Mouse (Mus musculus) MEL (cell line): Measurements from ENCODE around the gene Evc. TPM values are rescaled to one million over a fixed set of nuclear protein-coding genes. Genes with fewer than 3 reads are reported as not detected.

Experiments used
- DNase-seq: peaks from one replicate; pipeline ENCODE4 v3.0.0; 2011; ENCODE audit warnings: low read depth, low spot score
- H3K27ac ChIP-seq: 2 replicates; pipeline ENCODE4 v1.5.1; 2012; ENCODE audit warnings: low read depth, mild to moderate bottlenecking, control low read depth, low read length, moderate library complexity; ENCODE audit not compliant: control insufficient read depth
- H3K27me3 ChIP-seq, 2 experiments: fragments of 150-350 bp in 1 of 2; sonication (generic) in 1 of 2; 2 replicates each; pipeline ENCODE4 v1.6.1; 2012; ENCODE audit warnings: low read length in 2 of 2, mild to moderate bottlenecking in 2 of 2, improper control_type of control experiment in 1 of 2, moderate library complexity in 1 of 2; ENCODE audit not compliant: insufficient read depth in 2 of 2, control insufficient read depth in 1 of 2
- H3K36me3 ChIP-seq, 2 experiments: 2 replicates each; pipeline ENCODE4 v1.6.1; 2012 to 2014; ENCODE audit warnings: low read length in 2 of 2, improper control_type of control experiment in 1 of 2, inconsistent platforms in 1 of 2, mild to moderate bottlenecking in 1 of 2; ENCODE audit not compliant: insufficient read depth in 2 of 2, control insufficient read depth in 1 of 2
- H3K4me1 ChIP-seq, 2 experiments: fragments of 150-350 bp in 1 of 2; sonication (generic) in 1 of 2; 2 replicates each; pipeline ENCODE4 v1.6.1; 2012; ENCODE audit warnings: low read length in 2 of 2, improper control_type of control experiment in 1 of 2, mild to moderate bottlenecking in 1 of 2; ENCODE audit not compliant: insufficient read depth in 2 of 2, control insufficient read depth in 1 of 2
- H3K4me3 ChIP-seq, 2 experiments: fragments of 150-350 bp in 1 of 2; sonication (generic) in 1 of 2; 2 replicates each; pipeline ENCODE4 v1.5.1; 2012; ENCODE audit warnings: low read depth in 2 of 2, low read length in 2 of 2, mild to moderate bottlenecking in 2 of 2, moderate library complexity in 2 of 2, control low read depth in 1 of 2, improper control_type of control experiment in 1 of 2; ENCODE audit not compliant: control insufficient read depth in 1 of 2, insufficient read depth in 1 of 2
- H3K79me2 ChIP-seq: 2 replicates; pipeline ENCODE4 v1.6.1; 2012; ENCODE audit warnings: mild to moderate bottlenecking, low read length, moderate library complexity; ENCODE audit not compliant: control insufficient read depth, poor library complexity, insufficient read depth
- H3K9ac ChIP-seq: 2 replicates; pipeline ENCODE4 v1.6.1; 2012; ENCODE audit warnings: low read depth, mild to moderate bottlenecking, control low read depth, low read length, moderate library complexity; ENCODE audit not compliant: control insufficient read depth, poor library complexity, severe bottlenecking
- H3K9me3 ChIP-seq: fragments of 150-350 bp; sonication (generic); replicated peaks from 2 replicates; pipeline ENCODE4 v1.6.1; 2012; ENCODE audit warnings: mild to moderate bottlenecking, low read length, improper control_type of control experiment, moderate library complexity; ENCODE audit not compliant: insufficient read depth
- BHLHE40 ChIP-seq: IDR thresholded peaks from 2 replicates; pipeline ENCODE4 v1.6.1; 2012; ENCODE audit warnings: low read depth, mild to moderate bottlenecking, inconsistent platforms, low read length, improper control_type of control experiment, borderline replicate concordance
- CHD1 ChIP-seq: IDR thresholded peaks from 2 replicates; pipeline ENCODE4 v1.6.1; 2012; ENCODE audit warnings: low read depth, mild to moderate bottlenecking, inconsistent platforms, low read length, improper control_type of control experiment
- CHD2 ChIP-seq: IDR thresholded peaks from 2 replicates; pipeline ENCODE4 v1.6.1; 2011; ENCODE audit warnings: low read length, improper control_type of control experiment
- CTCF ChIP-seq, 3 experiments: IDR thresholded peaks in 2 of 3; conservative IDR thresholded peaks in 1 of 3; 2 replicates each; pipeline ENCODE4 v1.5.1; 2011 to 2012; ENCODE audit warnings: low read length in 3 of 3, low read depth in 2 of 3, mild to moderate bottlenecking in 2 of 3, improper control_type of control experiment in 1 of 3, inconsistent platforms in 1 of 3, mixed read lengths in 1 of 3, moderate library complexity in 1 of 3; ENCODE audit not compliant: control insufficient read depth in 1 of 3, insufficient read depth in 1 of 3, poor library complexity in 1 of 3, severe bottlenecking in 1 of 3
- E2F4 ChIP-seq: IDR thresholded peaks from 2 replicates; pipeline ENCODE4 v1.6.1; 2011; ENCODE audit warnings: low read depth, low read length, improper control_type of control experiment, borderline replicate concordance
- ELF1 ChIP-seq: IDR thresholded peaks from 2 replicates; pipeline ENCODE4 v1.6.1; 2014; ENCODE audit warnings: low read depth, mild to moderate bottlenecking, inconsistent platforms, low read length, improper control_type of control experiment, moderate library complexity
- EP300 ChIP-seq, 2 experiments: IDR thresholded peaks; 2 replicates each; pipeline ENCODE4 v1.6.1; 2011; ENCODE audit warnings: improper control_type of control experiment in 2 of 2, low read length in 2 of 2, low read depth in 1 of 2, mild to moderate bottlenecking in 1 of 2
- GABPA ChIP-seq: IDR thresholded peaks from 2 replicates; pipeline ENCODE4 v1.6.1; 2012; ENCODE audit warnings: low read depth, mild to moderate bottlenecking, inconsistent platforms, low read length, improper control_type of control experiment, moderate library complexity
- JUND ChIP-seq: IDR thresholded peaks from 2 replicates; pipeline ENCODE4 v1.6.1; 2011; ENCODE audit warnings: low read depth, mild to moderate bottlenecking, improper control_type of control experiment, low read length
- KAT2A ChIP-seq: conservative IDR thresholded peaks from 2 replicates; pipeline ENCODE4 v1.6.1; 2012; ENCODE audit warnings: low read depth, low read length, improper control_type of control experiment, inconsistent platforms
- MAFK ChIP-seq: IDR thresholded peaks from 2 replicates; pipeline ENCODE4 v1.6.1; 2011; ENCODE audit warnings: low read depth, mild to moderate bottlenecking, low read length, improper control_type of control experiment, borderline replicate concordance
- MAZ ChIP-seq: IDR thresholded peaks from 2 replicates; pipeline ENCODE4 v1.6.1; 2012; ENCODE audit warnings: low read depth, mild to moderate bottlenecking, inconsistent platforms, low read length, improper control_type of control experiment
- MEF2A ChIP-seq: IDR thresholded peaks from 2 replicates; pipeline ENCODE4 v1.6.1; 2014; ENCODE audit warnings: low read depth, mild to moderate bottlenecking, inconsistent platforms, low read length, improper control_type of control experiment; ENCODE audit not compliant: poor library complexity, insufficient replicate concordance, severe bottlenecking; ENCODE audit errors: extremely low read depth
- MYB ChIP-seq: IDR thresholded peaks from 2 replicates; pipeline ENCODE4 v1.6.1; 2011; ENCODE audit warnings: mild to moderate bottlenecking, low read depth, low read length, improper control_type of control experiment
- NELFE ChIP-seq: IDR thresholded peaks from 2 replicates; pipeline ENCODE4 v1.6.1; 2011; ENCODE audit warnings: low read depth, low read length, improper control_type of control experiment
- NRF1 ChIP-seq: IDR thresholded peaks from 2 replicates; pipeline ENCODE4 v1.6.1; 2014; ENCODE audit warnings: low read depth, mild to moderate bottlenecking, inconsistent platforms, low read length, improper control_type of control experiment, moderate library complexity; ENCODE audit not compliant: poor library complexity, insufficient read depth, severe bottlenecking
- POLR2A ChIP-seq, 2 experiments: IDR thresholded peaks; 2 replicates each; pipeline ENCODE4 v1.6.1; 2011 to 2012; ENCODE audit warnings: low read length in 2 of 2, mild to moderate bottlenecking in 2 of 2, control low read depth in 1 of 2, improper control_type of control experiment in 1 of 2, low read depth in 1 of 2, moderate library complexity in 1 of 2; ENCODE audit not compliant: control insufficient read depth in 1 of 2, insufficient read depth in 1 of 2, poor library complexity in 1 of 2
- POLR2AphosphoS5 ChIP-seq: IDR thresholded peaks from 2 replicates; pipeline ENCODE4 v1.6.1; 2012; ENCODE audit warnings: low read depth, borderline replicate concordance, mild to moderate bottlenecking, inconsistent platforms, low read length, moderate library complexity, mixed read lengths
- SIN3A ChIP-seq: IDR thresholded peaks from 2 replicates; pipeline ENCODE4 v1.6.1; 2012; ENCODE audit warnings: low read length, improper control_type of control experiment, inconsistent platforms
- SMC3 ChIP-seq: IDR thresholded peaks from 2 replicates; pipeline ENCODE4 v1.6.1; 2011; ENCODE audit warnings: low read depth, low read length, improper control_type of control experiment
- TCF12 ChIP-seq: IDR thresholded peaks from 2 replicates; pipeline ENCODE4 v1.6.1; 2014; ENCODE audit warnings: low read depth, mild to moderate bottlenecking, inconsistent platforms, low read length, improper control_type of control experiment, moderate library complexity
- USF1 ChIP-seq: IDR thresholded peaks from 2 replicates; pipeline ENCODE4 v1.6.1; 2014; ENCODE audit warnings: low read depth, mild to moderate bottlenecking, inconsistent platforms, low read length, improper control_type of control experiment, moderate library complexity
- ZC3H11A ChIP-seq: IDR thresholded peaks from 2 replicates; pipeline ENCODE4 v1.6.1; 2012; ENCODE audit warnings: low read depth, mild to moderate bottlenecking, inconsistent platforms, low read length, improper control_type of control experiment
- ZMIZ1 ChIP-seq: IDR thresholded peaks from 2 replicates; pipeline ENCODE4 v1.6.1; 2012; ENCODE audit warnings: low read depth, mild to moderate bottlenecking, inconsistent platforms, low read length, improper control_type of control experiment, moderate library complexity
- polyA plus RNA-seq, 2 experiments: library from polyadenylated mRNA; stranded (reverse) in 1 of 2; unstranded in 1 of 2; fragments of >175 nt in 1 of 2; fragments of >200 nt in 1 of 2; gene quantifications; 2 replicates each; pipeline versions ENCODE4 v1.2.1 to v1.2.4; 2012; ENCODE audit warnings: low replicate concordance in 2 of 2, low read depth in 1 of 2; ENCODE audit not compliant: insufficient read length in 2 of 2, insufficient read depth in 1 of 2, missing spikeins in 1 of 2
- total RNA-seq: library from RNA; depleted of rRNA; stranded (reverse); fragments of 300-350 nt; gene quantifications from 2 replicates; pipeline ENCODE4 v1.2.3, GENCODE M21; 2012

The Evc gene
- total and polyA plus RNA-seq, 3 experiments, result not detected

GRCm38 (mm10) chr5:37326675-37327074 is 10.0 kb downstream of the Evc start:
- Histone ChIP-seq H3K4me1 (no peaks in the 10 kb centered on the region), H3K27ac (no peak overlapping the region), H3K9me3 (no peaks in the 10 kb centered on the region), H3K9ac (no peak overlapping the region), H3K27me3 (no peaks in the 10 kb centered on the region), H3K36me3 (no peaks in the 10 kb centered on the region), H3K4me3 (no peak overlapping the region), H3K79me2 (no peaks in the 10 kb centered on the region)
- DNase-seq, result no peak
- TF ChIP-seq CHD1 (no peak), SMC3 (no peak), NRF1 (no peak), MAZ (no peak), JUND (no peak)

- no peak overlapping the region for H3K27ac ChIP-seq
- DNase-seq, result no peak
- no peak overlapping the region for H3K9ac ChIP-seq
- no peaks in the 10 kb centered on the region for H3K27me3 ChIP-seq
- H3K4me3 ChIP-seq, result no peak overlapping the region
- TF ChIP-seq MAZ (no peak), TCF12 (no peak), ZC3H11A (no peak), MEF2A (no peak), GABPA (no peak), ZMIZ1 (no peak), NELFE (no peak), E2F4 (no peak), POLR2AphosphoS5 (no peak), CHD2 (no peak), USF1 (no peak), MAFK (no peak), EP300 (IDR thresholded peaks at IDR 0.05; ENCODE audit: low read depth in 1 of 2, low read length in 2 of 2) (no peak), KAT2A (no peak), ELF1 (no peak), CTCF (IDR thresholded peaks at IDR 0.05 in 2 of 3, conservative IDR thresholded peaks at IDR 0.05 in 1 of 3; ENCODE audit: control insufficient read depth in 1 of 3, insufficient read depth in 1 of 3, low read depth in 2 of 3, low read length in 3 of 3, poor library complexity in 1 of 3, severe bottlenecking in 1 of 3) (no peak), POLR2A (IDR thresholded peaks at IDR 0.05; ENCODE audit: control insufficient read depth in 1 of 2, insufficient read depth in 1 of 2, low read depth in 1 of 2, low read length in 2 of 2, poor library complexity in 1 of 2) (no peak), BHLHE40 (no peak), SIN3A (no peak), MYB (no peak)
- H3K36me3 ChIP-seq, result no peaks in the 10 kb centered on the region
- no peaks in the 10 kb centered on the region for H3K9me3 ChIP-seq
- H3K79me2 ChIP-seq, result no peaks in the 10 kb centered on the region
- no peaks in the 10 kb centered on the region for H3K4me1 ChIP-seq
Observed at GRCm38 (mm10) chr5:37320761-37321160, 15.9 kb downstream of the Evc start.
